Mouse (Mus musculus) A20 (cell line): ENCODE results near the gene Lgals9.

Experiments
- DNase-seq: peaks from one replicate; pipeline ENCODE4 v3.0.0-alpha.2; 2011; ENCODE audit warnings: low read depth, low spot score

Lgals9 gene

DNA sequence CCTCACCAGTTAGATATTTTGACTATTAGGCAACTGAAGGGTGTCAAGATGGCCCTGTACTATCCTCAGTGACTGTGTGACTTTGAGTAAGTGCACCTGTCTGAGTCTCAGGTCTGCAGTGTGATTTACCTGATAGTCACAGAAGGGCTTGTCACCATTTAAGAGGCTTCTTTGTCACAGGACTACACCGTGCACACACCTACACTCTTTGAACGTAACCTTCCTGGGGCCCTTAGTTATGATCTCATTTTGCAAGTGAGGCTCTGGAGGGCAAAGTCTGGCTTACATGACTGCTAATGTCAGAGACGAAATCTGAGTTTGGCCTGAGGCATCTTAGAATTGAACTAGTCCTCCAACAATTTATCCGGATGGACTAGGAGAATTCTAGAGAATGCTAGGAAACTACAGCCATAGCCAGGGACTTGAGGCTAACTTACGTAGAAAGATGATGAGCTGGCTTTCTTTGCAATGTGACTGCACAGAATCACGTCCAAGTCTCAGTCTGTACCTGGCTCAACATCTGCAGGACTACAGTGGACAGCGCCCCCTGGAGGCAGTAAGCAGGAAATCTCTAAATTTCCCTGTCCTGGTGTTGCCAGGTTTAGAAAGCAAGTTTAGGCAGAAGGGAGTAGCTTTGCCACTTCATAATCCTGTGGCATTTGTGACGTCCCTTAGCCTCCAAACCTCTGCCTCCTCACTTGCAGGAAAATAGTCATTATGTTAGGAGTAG, 61.9 kb downstream of the Lgals9 start:
- DNase-seq, result peak; percentile 57

DNA sequence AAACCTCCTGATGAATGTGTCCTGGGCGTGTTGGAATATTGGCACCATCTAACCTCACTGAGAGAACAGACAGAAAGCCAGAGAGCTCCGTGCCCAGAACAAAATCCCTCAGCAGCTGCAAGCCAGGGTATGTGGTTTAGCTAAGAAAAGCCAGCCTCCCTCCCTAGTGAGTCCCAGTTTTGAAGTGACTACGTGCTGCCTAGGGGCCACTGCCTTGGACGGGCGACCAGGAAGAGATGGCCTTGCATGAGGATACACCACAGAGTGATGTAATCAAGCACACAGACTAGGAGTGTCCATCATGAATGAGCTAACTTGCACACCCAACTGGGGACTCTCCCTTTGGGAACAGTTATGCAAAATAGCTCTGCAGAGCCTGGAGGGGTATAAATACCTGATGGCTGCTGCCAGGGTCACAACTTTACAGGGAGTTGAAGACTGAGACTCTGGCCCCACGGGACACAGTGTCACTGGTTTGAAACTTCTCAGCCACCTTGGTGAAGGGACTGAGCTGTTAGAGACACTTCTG, 64.3 kb downstream of the Lgals9 start, which contains the start of gene Nos2:
TSS of gene Nos2 (plus strand) at position 377 of the 529 bp plus-strand sequence.
- peak; percentile 43 for DNase-seq

DNA sequence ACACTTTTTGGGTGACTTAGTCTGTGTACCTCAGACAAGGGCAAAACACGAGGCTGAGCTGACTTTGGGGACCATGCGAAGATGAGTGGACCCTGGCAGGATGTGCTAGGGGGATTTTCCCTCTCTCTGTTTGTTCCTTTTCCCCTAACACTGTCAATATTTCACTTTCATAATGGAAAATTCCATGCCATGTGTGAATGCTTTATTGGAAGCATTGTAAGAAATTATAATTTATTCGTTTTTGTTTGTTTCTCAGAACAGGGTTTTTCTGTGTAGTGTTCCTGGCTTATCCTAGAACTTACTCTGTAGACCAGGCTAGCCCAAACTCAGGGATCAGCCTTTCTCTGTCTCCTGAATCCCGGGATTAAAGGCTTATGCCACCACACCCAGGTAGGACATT, 65.0 kb downstream of the Lgals9 start:
- no peak for DNase-seq

DNA sequence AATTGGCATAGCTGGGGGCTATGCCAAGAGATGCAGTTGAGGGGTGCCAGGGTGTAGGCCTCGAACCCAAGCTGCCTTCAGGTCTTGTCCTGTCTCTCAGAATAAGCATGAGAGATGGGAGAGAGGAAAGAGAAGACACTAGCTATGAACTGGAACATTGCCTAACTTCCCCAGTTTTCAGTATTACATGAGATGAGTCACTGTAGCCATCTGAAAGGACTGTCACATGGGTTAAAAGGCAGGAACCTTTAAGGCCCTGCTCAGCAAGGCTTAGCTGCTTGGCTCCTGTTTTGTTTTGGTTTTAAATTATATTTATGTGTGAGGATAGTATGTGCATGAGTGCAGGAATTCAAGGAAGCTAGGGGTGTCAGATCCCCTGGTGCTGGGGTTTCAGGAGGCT, 68.3 kb downstream of the Lgals9 start:
- no peak for DNase-seq

DNA sequence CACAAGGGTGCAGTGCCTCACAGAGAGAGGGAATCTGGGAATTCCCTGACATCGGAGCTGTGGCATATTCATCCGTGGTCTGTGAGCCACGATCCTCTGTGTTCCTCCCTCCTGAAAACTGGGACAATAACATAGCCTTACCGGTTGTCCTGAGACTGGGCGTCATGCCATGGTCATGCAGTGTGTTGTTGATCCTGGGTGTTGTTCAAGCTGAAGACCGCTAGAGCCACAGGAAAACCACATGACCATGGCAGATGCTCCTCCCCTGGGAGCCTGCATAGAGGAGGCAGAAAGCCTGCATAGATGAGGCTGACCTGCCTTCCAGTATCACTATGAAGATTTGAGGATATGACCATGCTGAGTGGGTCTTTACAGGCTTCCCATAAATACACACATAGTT, 69.3 kb downstream of the Lgals9 start:
- no peak for DNase-seq
